Mouse (Mus musculus): ENCODE data around the gene Sox18.

Sox18 gene

DNA sequence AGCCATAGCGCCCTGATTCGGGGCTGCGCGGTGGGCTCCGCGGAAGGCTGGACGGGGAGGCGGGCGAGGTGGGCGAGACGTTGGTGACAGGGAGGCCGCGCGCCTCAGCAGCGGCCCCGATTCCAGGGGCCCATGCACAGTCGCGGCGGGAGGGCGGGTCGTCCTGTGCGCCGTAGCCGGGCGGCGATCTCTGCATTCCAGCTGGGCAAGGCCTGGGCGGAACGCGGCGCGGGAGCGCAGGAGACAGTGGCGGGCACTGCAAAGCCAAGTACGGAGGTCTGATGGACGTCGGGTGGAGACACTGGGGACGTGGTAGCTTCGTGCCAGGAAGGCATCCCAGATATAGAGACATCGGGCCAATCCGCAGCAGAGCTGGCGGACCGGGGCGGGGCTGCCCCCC, at the start of gene Sox18:
Sox18 (minus strand) TSS at position 315 of the 400 bp plus-strand sequence.
- DNase-seq (ENCODE audit: low read depth, low spot score) = no peak

DNA sequence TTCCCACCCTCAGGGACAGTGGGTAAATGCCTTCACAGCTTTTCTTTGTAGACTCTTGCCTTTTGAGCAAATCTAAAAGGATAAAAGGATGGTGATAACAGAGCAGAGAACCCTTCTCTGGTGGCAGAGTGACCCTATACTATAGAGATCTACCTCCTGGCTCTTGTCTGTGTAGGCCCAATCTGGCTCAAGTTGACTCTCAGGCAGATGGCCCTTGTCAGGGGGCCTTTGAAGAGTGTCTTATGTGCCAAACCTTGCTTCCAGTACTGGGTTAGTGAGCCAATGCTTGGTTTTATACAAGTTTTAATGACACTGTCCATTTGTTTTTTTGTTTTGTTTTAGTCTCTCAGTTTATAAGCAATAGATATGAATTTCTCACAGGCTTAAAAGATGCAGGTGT, 49.8 kb upstream of the Sox18 start:
- no peak for DNase-seq (ENCODE audit: low read depth, low spot score)

DNA sequence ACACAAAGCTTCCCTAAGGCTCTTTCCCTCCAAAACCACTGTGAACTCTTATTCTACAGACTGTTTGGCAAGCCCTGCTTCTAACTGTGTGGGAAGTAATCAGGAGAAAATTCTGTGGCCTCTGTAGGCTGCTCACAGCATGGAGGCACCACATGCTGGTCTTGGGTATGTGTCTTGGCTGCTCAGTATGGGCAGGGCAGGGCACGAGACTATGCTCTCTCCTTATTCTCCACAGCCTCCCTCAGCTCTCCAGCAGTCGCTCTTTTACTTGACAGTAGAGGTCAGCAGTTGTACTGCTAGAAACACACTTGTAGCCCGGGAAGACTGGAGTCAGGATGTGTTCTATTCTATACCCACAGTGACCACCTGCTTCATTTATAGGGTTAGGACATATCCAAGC, 48.6 kb upstream of the Sox18 start:
- no peak for DNase-seq (ENCODE audit: low read depth, low spot score)

- DNase-seq (ENCODE audit: low read depth, low spot score) = no peak
Measured at GRCm38 (mm10) chr2:181716991-181717390, 45.6 kb upstream of the Sox18 start.

DNA sequence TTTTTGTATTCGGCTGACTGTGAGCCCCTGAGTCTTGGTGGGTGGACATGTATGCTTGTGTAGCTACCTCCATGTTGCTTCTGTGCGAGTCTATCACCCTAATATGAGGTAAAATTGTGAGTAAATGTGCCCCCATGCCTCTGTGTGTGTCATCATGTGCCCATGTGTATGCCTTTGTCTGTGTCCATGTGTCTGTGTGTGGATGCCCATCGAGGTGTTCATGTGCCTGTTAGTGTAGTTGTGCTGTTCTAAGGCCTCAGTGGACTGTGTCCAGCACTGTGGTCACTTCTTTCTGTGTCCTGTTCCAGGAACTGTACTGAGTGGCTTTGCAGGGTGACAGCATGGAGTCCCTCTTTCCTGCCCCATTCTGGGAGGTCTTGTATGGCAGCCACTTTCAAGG, 43.9 kb upstream of the Sox18 start:
- DNase-seq (ENCODE audit: low read depth, low spot score) = no peak

DNA sequence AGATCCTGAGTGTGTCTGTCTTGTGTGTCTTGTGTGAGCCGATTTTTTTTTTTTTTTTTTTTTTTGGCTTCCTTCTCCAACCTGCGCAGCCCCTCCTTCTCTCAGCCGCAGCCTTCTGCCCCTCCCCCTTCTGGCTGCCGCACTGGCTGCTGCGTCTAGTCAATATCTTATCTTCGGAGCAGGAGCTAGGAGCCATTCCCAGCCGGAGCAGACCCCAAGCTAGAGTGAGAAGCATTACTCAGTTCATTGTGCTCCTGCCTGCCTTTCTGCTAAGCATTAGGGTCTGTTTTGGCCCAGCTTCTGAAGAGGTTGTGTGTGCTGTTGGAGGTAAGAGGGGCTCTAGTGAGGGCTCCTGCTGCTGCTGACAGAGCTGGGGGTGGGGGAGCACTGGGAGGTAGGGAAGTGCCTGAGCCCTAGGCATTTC, 43.5 kb upstream of the Sox18 start, which contains the start of gene Oprl1:
Oprl1 (plus strand) TSS at position 114 of the 424 bp plus-strand sequence.
- peak; percentile 62 for DNase-seq (ENCODE audit: low read depth, low spot score)

DNA sequence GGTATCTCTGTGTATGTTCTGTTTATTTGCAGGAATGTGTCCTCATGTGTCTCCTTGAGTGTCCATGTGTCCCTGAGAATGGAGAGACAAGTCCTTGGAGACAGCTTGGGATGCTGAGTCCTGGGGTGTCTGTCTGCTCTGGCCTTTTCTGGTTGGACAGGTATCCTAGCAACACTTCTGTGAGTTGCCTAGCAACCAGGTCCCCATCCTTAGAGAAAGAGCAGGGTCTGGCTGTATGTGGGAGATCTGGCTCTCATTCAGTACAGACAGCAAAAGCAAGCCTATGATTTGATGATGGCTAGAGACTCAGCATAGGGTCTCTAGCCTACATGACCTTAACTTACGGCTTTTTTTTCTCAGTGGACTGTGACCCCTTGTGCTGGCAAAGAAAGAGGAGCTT, 42.3 kb upstream of the Sox18 start:
- peak; percentile 69 for DNase-seq (ENCODE audit: low read depth, low spot score)

- no peak for DNase-seq (ENCODE audit: low read depth, low spot score)
Measured at GRCm38 (mm10) chr2:181706668-181707067, 35.2 kb upstream of the Sox18 start.

DNA sequence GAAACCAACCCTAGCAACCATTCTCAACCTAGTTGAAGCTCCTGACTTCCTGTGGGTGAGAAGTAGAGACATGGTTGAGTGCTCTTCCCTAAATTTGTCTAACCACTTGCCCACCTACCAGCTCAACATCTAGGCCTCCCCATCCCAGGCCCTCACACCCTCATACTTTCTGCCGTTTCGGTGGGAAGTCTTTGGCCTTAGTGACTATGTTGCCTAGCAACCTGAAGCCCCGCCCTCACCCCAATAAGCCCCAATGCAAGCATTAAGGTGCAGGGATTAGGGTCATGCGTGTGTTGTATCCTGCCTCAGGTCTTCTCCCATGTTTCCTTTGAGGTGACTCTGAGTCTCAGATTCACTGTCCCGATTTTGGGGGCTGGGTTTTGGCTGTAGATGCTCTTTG, 26.8 kb upstream of the Sox18 start, which contains the start of gene Lkaaear1:
Lkaaear1 (minus strand) TSS at position 202 of the 400 bp plus-strand sequence.
- no peak for DNase-seq (ENCODE audit: low read depth, low spot score)

- DNase-seq (ENCODE audit: low read depth, low spot score) = no peak
Measured at GRCm38 (mm10) chr2:181696801-181697420, 25.5 kb upstream of the Sox18 start.

DNA sequence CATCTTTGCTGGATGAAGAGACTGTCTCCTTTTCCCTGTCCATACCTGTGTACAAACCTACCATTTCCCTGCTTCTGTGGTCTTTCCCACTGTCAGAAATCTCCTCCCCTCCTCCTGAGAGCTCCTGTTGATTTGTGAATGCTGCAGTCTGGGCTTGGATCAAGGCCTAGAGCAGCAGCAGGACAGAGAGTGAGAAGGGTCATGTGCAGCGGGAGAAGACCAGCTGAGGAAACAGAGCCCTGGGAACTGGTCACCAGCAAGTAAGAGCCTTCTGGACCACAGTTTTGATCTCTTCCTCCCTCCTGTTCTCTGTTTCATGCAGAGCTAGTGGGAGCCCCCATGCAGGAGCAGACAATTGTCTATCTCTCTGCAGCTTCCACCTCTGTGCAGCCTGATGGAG, 24.3 kb upstream of the Sox18 start:
- no peak for DNase-seq (ENCODE audit: low read depth, low spot score)

GRCm38 (mm10) chr2:181694581-181694980, 23.1 kb upstream of the Sox18 start:
- DNase-seq (ENCODE audit: low read depth, low spot score) = no peak

GRCm38 (mm10) chr2:181693339-181694280, 22.2 kb upstream of the Sox18 start, which contains the start of gene Rgs19:
Gene Rgs19, minus strand, starts transcription at chr2:181693977.
- DNase-seq (ENCODE audit: low read depth, low spot score) = no peak

- DNase-seq (ENCODE audit: low read depth, low spot score) = no peak
Measured at GRCm38 (mm10) chr2:181692304-181692703, 20.9 kb upstream of the Sox18 start.

DNA sequence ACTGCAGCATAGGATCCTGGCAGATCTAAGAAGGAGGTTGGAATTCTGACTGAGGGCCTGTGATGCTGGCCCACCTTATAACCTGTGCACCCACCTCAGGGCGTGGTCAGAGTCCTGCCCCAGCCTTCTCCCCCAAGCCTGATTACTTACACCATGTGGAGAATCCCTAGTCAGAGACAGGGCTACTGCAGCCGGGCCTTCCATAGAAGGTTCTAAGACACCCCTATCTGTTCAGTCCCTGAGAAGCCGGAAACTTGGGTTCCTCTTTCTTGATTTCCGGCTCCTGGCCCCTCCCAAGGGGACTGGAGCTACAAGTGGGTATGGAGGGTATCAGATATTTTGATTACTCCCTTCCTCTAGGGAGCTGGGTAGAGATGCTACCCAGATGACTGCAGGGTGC, 20.1 kb upstream of the Sox18 start:
- no peak for DNase-seq (ENCODE audit: low read depth, low spot score)

GRCm38 (mm10) chr2:181691083-181691482, 19.6 kb upstream of the Sox18 start:
- DNase-seq (ENCODE audit: low read depth, low spot score) = no peak

DNA sequence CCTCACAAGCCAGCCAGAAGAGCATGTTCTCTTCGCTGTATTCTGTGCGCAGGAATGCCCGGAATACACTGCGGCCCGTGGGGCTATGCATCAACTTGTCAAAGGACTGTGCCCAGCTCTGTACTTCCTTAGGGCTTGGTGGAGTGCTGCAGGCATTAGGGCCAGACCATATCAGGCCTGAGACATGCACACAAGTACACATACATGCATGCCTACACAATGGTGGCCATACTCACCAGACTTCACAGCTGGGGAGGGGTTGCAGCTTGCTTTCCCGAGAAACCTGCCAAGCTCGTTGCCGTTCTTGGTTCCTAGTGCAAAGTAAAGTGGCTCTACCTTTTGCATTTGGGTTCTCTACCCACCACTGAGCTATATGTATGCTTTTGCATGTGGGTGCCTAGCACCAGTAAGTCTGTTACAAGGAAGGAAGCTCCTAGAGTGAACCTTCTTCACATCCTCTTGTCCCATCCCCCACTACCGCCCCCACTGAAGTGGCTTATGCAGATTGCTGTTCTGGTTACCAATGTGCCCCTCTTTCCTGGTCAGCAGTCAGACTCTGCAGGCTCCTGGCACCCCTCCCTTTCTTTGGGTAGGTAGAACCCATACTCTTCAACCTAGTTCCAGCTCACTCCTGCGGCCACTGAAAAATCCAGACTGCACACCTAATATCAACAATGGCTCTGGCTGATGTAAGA, 18.2 kb upstream of the Sox18 start:
- no peak for DNase-seq (ENCODE audit: low read depth, low spot score)

GRCm38 (mm10) chr2:181687586-181687985, 16.1 kb upstream of the Sox18 start:
- no peak for DNase-seq (ENCODE audit: low read depth, low spot score)

GRCm38 (mm10) chr2:181685686-181686085, 14.2 kb upstream of the Sox18 start:
- DNase-seq (ENCODE audit: low read depth, low spot score) = no peak

GRCm38 (mm10) chr2:181684713-181685112, 13.3 kb upstream of the Sox18 start:
- no peak for DNase-seq (ENCODE audit: low read depth, low spot score)

GRCm38 (mm10) chr2:181683381-181683780, 11.9 kb upstream of the Sox18 start:
- no peak for DNase-seq (ENCODE audit: low read depth, low spot score)

- no peak for DNase-seq (ENCODE audit: low read depth, low spot score)
Measured at GRCm38 (mm10) chr2:181681978-181682377, 10.5 kb upstream of the Sox18 start.

Data from brain, embryonic 18.5 days (tissue).